Mouse (Mus musculus): ENCODE data around the gene Actn1. TPM values are rescaled to one million over a fixed set of nuclear protein-coding genes. Genes with fewer than 3 reads are reported as not detected.

Actn1 gene
- 57.8 and 65.1 TPM in 2 replicates for polyA plus RNA-seq (2012; rRNA removed; ENCODE audit: low replicate concordance)

DNA sequence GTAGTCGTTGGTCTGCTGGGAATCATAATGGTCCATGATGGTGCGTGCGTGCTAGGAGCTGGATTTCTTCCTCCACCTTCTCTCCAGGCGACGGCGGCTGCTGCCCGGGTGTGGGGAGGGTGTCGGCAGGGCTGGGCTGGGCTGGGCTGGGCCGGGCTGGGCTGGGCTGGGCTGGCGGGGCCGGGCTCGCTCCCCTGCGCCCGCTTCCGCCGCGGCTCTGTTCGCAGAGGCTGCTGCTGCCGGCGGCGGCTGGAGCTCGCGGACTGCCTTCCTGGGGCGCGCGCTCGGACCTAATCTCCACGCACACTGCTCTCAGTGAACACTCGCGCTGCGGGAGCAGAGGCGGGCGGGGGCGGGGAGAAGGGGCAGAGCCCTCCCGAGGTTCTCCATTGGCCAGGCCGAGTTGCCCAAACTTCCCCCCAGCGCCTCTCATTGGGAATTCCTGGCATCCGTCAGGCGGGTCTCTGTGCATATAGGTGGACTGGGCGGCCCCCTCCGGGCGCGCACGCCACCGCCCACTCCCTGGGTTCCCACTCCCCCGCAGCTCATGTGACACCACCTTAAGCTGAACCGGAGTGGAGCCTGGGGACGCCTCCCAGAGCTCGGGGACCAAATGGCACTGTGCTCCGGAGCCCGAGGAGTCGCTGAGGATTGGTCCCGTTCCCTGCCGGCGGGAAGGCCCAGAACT lies at the start of gene Actn1:
Gene Actn1 (minus strand): TSS at position 316 of the 688 bp plus-strand sequence.

Other genes starting within 250 kb of the Actn1 start
- gene Zfp36l1, start 147.4 kb downstream of the Actn1 start, polyA plus RNA-seq (2012; rRNA removed; ENCODE audit: low replicate concordance) = 178 and 568 TPM in 2 replicates
- 21.6 and 23.4 TPM in 2 replicates for gene Dcaf5, start 176.2 kb upstream of the Actn1 start, polyA plus RNA-seq (2012; rRNA removed; ENCODE audit: low replicate concordance)
- 8.4 and 22.0 TPM in 2 replicates for gene Exd2, start 202.7 kb upstream of the Actn1 start, polyA plus RNA-seq (2012; rRNA removed; ENCODE audit: low replicate concordance)

All from mammary gland, adult 2 months (tissue).